Mouse (Mus musculus): ENCODE results near the gene Dera.

DNA sequence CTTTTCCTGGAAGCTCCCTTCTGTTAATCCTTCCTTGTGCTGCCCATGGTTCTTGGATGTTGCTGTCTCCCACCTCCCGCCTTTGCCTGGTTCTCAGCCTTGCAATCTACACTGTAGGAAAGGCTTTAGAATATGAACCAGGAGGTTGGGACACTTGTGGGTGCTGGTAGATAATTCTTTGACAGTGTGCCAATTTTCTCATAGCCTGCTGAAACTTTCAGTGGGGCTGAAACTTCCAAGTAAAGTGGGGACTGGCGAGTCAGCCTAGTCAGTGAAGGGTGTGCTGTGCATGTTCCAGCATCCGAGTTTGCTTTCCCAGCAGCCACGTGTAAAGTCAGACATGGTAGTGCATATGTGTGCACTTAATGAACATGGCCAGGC lies 2.1 kb upstream of the Dera start:
- no peak for TF ChIP-seq CTCF (IDR thresholded peaks at IDR 0.05; ENCODE audit: borderline replicate concordance, control insufficient read depth, extremely low read depth, insufficient read depth, low read length, poor library complexity)
- TF ChIP-seq POLR2A (IDR thresholded peaks at IDR 0.05; ENCODE audit: control insufficient read depth, extremely low read depth, insufficient read depth, low read length, poor library complexity): no peak

Data from thymus, adult 2 months (tissue).